Mouse (Mus musculus) liver, embryonic 15.5 days (tissue): ENCODE results near the gene Tnfaip3. TPM values are rescaled to one million over a fixed set of nuclear protein-coding genes. Genes with fewer than 3 reads are reported as not detected.

Source experiments
- ATAC-seq: fragments of 200-750 bp; cut with Nextera tagmentation; 2 replicates; pipeline ENCODE4 v1.8.0; 2017; ENCODE audit warnings: moderate number of reproducible peaks, mild to moderate bottlenecking, moderate library complexity; ENCODE audit not compliant: insufficient read depth
- H3K27ac ChIP-seq: fragments of 300-500 bp; sonication (generic); replicated peaks from 2 replicates; pipeline ENCODE4 v1.5.1; 2015; ENCODE audit warnings: mild to moderate bottlenecking, inconsistent platforms
- H3K27me3 ChIP-seq: fragments of 300-500 bp; sonication (generic); 2 replicates; pipeline ENCODE4 v1.6.1; 2015; ENCODE audit warnings: mild to moderate bottlenecking, inconsistent platforms
- H3K36me3 ChIP-seq: fragments of 300-500 bp; sonication (generic); replicated peaks from 2 replicates; pipeline ENCODE4 v1.6.1; 2015; ENCODE audit warnings: moderate library complexity, mild to moderate bottlenecking, inconsistent platforms
- H3K4me1 ChIP-seq: fragments of 300-500 bp; sonication (generic); replicated peaks from 2 replicates; pipeline ENCODE4 v1.6.1; 2015; ENCODE audit warnings: inconsistent platforms
- H3K4me2 ChIP-seq: fragments of 300-500 bp; sonication (generic); 2 replicates; pipeline ENCODE4 v1.6.1; 2015; ENCODE audit warnings: moderate library complexity, mild to moderate bottlenecking, inconsistent platforms
- H3K4me3 ChIP-seq: fragments of 300-500 bp; sonication (generic); replicated peaks from 2 replicates; pipeline ENCODE4 v1.5.1; 2015; ENCODE audit warnings: mild to moderate bottlenecking, inconsistent platforms
- H3K9ac ChIP-seq: fragments of 300-500 bp; sonication (generic); 2 replicates; pipeline ENCODE4 v1.6.1; 2015; ENCODE audit warnings: moderate library complexity, mild to moderate bottlenecking, inconsistent platforms
- H3K9me3 ChIP-seq: fragments of 300-500 bp; sonication (generic); replicated peaks from 2 replicates; pipeline ENCODE4 v1.6.1; 2016; ENCODE audit warnings: inconsistent platforms
- WGBS: fragments of 180-500 bp; shearing (Covaris S2); methylation state at CpG from one replicate; pipeline ENCODE4 v1.1.7; 2015; ENCODE audit warnings: mixed read lengths; ENCODE audit not compliant: insufficient replicate concordance; 5-methylcytosine and 5-hydroxymethylcytosine counted together
- polyA plus RNA-seq: library from polyadenylated mRNA; unstranded; fragments of >200 nt; fragmentation: Nextera tagmentation; extraction: Ambion mirVana; gene quantifications from 2 replicates; pipeline ENCODE4 v1.2.1, GENCODE M21; 2015

Gene Tnfaip3
- polyA plus RNA-seq, 1 experiment from 2014 or later = 1.5 TPM

DNA sequence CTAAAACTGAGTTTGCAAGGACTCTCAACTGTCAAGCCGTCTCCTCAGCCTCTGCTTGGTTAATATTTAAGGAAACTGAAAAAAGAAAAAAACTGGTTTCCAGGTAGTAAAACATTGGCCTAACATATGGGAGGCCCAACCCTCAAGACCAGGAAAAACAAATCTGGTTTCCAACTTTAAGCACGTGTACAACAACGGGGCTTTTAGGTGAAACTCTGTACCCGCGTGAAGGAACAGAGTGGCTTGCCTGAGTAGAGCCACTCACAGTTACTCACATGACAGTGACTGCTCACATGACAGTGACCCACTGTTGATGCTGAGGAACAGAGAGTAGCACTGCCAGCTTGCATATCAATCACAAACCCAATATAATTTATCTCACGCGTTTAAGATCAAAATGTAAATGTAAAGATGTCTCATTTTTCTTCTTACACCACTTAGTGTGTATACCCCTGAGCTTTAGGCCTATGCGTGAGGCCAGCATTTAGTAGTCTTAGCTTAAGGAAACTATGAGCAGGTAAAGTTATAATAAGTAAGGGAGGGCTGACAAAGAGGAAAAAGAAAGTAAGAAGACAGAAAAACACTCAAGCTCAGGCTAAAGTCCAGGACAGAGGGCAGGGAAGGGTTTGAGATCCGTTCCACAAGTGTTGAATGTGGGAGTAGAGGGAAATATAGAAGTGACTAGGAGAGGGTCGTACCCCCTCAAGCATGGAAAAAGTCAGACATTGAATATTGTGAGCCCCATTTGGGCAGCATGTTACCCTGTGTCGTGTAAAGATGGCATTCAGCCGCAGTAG, 19.8 kb downstream of the Tnfaip3 start:
- 74% methylated on average over 12 of the region's 12 CpGs for WGBS
- Histone ChIP-seq H3K9me3 (no peaks in the 10 kb centered on the region), H3K4me1 (no peaks in the 10 kb centered on the region), H3K36me3 (no peaks in the 10 kb centered on the region), H3K4me3 (no peak overlapping the region), H3K27ac (no peak overlapping the region), H3K4me2 (no peak overlapping the region), H3K9ac (no peak overlapping the region), H3K27me3 (no peaks in the 10 kb centered on the region)
- no peak for ATAC-seq

- H3K9ac ChIP-seq = no peak overlapping the region
- no peak overlapping the region for H3K4me3 ChIP-seq
- no peaks in the 10 kb centered on the region for H3K36me3 ChIP-seq
- no peaks in the 10 kb centered on the region for H3K9me3 ChIP-seq
- ATAC-seq = no peak
- H3K4me1 ChIP-seq = no peaks in the 10 kb centered on the region
- 66% methylated on average over 4 of the region's 4 CpGs for WGBS
- no peak overlapping the region for H3K4me2 ChIP-seq
- no peaks in the 10 kb centered on the region for H3K27me3 ChIP-seq
- no peak overlapping the region for H3K27ac ChIP-seq
These were observed 22.5 kb downstream of the Tnfaip3 start for GRCm38 (mm10) chr10:18992971-18993370.

- H3K4me1 ChIP-seq = no peaks in the 10 kb centered on the region
- no peaks in the 10 kb centered on the region for H3K36me3 ChIP-seq
- H3K9me3 ChIP-seq = no peaks in the 10 kb centered on the region
- WGBS = 65% methylated on average over 4 of the region's 4 CpGs
- no peak for ATAC-seq
- H3K27ac ChIP-seq = no peak overlapping the region
- no peak overlapping the region for H3K4me3 ChIP-seq
- no peaks in the 10 kb centered on the region for H3K27me3 ChIP-seq
- no peak overlapping the region for H3K9ac ChIP-seq
- H3K4me2 ChIP-seq = no peak overlapping the region
These were observed 24.4 kb downstream of the Tnfaip3 start for GRCm38 (mm10) chr10:18991057-18991456.

DNA sequence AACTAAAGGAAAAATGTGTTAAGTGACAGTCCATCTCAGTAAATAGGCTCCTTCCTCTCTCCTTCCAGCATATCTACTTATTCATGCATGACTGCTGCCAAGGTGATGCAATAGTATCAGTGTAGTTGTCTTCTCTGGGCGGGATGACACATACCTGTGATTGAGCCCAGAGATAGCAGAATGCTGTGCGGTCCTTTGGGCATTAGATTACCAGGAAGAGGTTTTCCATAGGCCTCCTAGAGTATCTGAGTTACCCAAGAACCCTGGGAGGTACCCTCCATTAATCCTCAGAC, 27.6 kb downstream of the Tnfaip3 start:
- no peaks in the 10 kb centered on the region for H3K9me3 ChIP-seq
- H3K27me3 ChIP-seq = no peaks in the 10 kb centered on the region
- H3K4me1 ChIP-seq = no peaks in the 10 kb centered on the region
- ATAC-seq = no peak
- WGBS = 43% methylated on average over 2 of the region's 2 CpGs
- H3K36me3 ChIP-seq = no peaks in the 10 kb centered on the region
- H3K9ac ChIP-seq = no peak overlapping the region
- H3K4me2 ChIP-seq = no peak overlapping the region
- H3K4me3 ChIP-seq = no peak overlapping the region
- no peak overlapping the region for H3K27ac ChIP-seq

- H3K4me1 ChIP-seq = no peaks in the 10 kb centered on the region
These were observed 28.2 kb downstream of the Tnfaip3 start for GRCm38 (mm10) chr10:18987046-18987906.

DNA sequence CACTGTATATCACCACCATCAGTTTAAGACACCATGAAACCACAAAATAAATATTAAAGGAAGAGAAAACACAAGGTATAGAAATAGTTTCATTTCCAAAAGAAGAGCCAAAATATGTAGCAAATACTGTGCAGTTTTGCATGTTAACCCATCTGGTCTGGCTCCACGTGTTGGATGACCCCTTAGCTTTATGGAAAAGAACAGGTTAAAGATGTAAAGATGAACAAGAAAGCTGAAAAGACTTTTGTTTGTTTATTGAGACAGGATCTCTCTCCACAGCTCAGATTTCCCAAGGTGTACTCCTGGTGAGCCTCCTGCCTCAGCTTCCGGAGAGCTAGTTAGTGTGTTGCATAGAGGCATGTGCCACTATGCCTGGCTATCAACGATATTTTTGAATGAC, 29.9 kb downstream of the Tnfaip3 start:
- WGBS = 62% methylated on average over 3 of the region's 3 CpGs

More at GRCm38 (mm10) chr10:18987046-18987906, 28.2 kb downstream of the Tnfaip3 start:
- H3K9ac ChIP-seq = no peak overlapping the region
- no peak for ATAC-seq
- H3K27me3 ChIP-seq = no peaks in the 10 kb centered on the region
- no peaks in the 10 kb centered on the region for H3K9me3 ChIP-seq
- H3K36me3 ChIP-seq = no peaks in the 10 kb centered on the region
- no peak overlapping the region for H3K27ac ChIP-seq
- no peak overlapping the region for H3K4me3 ChIP-seq
- 27% methylated on average over 2 of the region's 2 CpGs for WGBS
- no peak overlapping the region for H3K4me2 ChIP-seq

GRCm38 (mm10) chr10:18983514-18983913, 31.9 kb downstream of the Tnfaip3 start:
- Histone ChIP-seq H3K27me3 (no peaks in the 10 kb centered on the region), H3K4me1 (no peaks in the 10 kb centered on the region), H3K9ac (no peak overlapping the region), H3K27ac (no peak overlapping the region), H3K36me3 (no peaks in the 10 kb centered on the region), H3K4me2 (no peak overlapping the region), H3K9me3 (no peaks in the 10 kb centered on the region), H3K4me3 (no peak overlapping the region)
- ATAC-seq = no peak
- 55% methylated on average over 6 of the region's 6 CpGs for WGBS

More for the DNA sequence above, 29.9 kb downstream of the Tnfaip3 start:
- Histone ChIP-seq H3K36me3 (no peaks in the 10 kb centered on the region), H3K4me3 (no peak overlapping the region), H3K9me3 (no peaks in the 10 kb centered on the region), H3K27ac (no peak overlapping the region), H3K9ac (no peak overlapping the region), H3K4me2 (no peak overlapping the region), H3K27me3 (no peaks in the 10 kb centered on the region), H3K4me1 (no peaks in the 10 kb centered on the region)
- no peak for ATAC-seq

GRCm38 (mm10) chr10:18974486-18974885, 41.0 kb downstream of the Tnfaip3 start:
- H3K27ac ChIP-seq = no peak overlapping the region
- no peaks in the 10 kb centered on the region for H3K4me1 ChIP-seq
- no peak overlapping the region for H3K4me3 ChIP-seq
- no peak for ATAC-seq
- 64% methylated on average over 3 of the region's 3 CpGs for WGBS
- no peak overlapping the region for H3K9ac ChIP-seq
- H3K27me3 ChIP-seq = no peaks in the 10 kb centered on the region
- H3K4me2 ChIP-seq = no peak overlapping the region
- H3K9me3 ChIP-seq = no peaks in the 10 kb centered on the region
- H3K36me3 ChIP-seq = no peaks in the 10 kb centered on the region

DNA sequence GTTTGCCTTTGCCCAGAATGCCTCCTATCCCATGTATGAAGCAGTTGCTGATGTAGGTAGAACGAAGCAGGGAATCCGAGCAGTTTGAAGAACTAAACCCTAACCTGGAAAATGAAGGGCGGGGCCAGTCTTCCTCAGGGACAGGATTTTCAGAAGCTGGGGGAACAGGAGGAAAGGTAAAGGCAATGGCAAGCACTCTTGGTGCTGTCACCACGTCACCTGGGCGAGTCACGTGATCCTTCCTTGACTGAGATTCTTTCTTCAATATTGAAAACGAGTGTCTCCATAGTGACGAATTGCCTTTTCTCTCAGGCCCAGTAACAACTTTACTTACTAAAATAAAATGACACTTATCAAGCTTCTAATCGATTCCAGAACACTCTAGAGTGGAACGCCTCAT, 48.6 kb downstream of the Tnfaip3 start:
- Histone ChIP-seq H3K9ac (no peak overlapping the region), H3K9me3 (no peaks in the 10 kb centered on the region), H3K27me3 (no peaks in the 10 kb centered on the region), H3K36me3 (no peaks in the 10 kb centered on the region), H3K27ac (no peak overlapping the region), H3K4me3 (no peak overlapping the region), H3K4me2 (no peak overlapping the region), H3K4me1 (no peaks in the 10 kb centered on the region)
- ATAC-seq = no peak
- 71% methylated on average over 10 of the region's 10 CpGs for WGBS

- Histone ChIP-seq H3K9ac (no peak overlapping the region), H3K27ac (no peak overlapping the region), H3K4me2 (no peak overlapping the region), H3K27me3 (no peaks in the 10 kb centered on the region), H3K4me3 (no peak overlapping the region), H3K4me1 (no peaks in the 10 kb centered on the region), H3K36me3 (no peaks in the 10 kb centered on the region), H3K9me3 (no peaks in the 10 kb centered on the region)
- no peak for ATAC-seq
- WGBS = 66% methylated on average over 4 of the region's 4 CpGs
These were observed 49.9 kb downstream of the Tnfaip3 start for GRCm38 (mm10) chr10:18965601-18966000.

- Histone ChIP-seq H3K27me3 (no peaks in the 10 kb centered on the region), H3K9me3 (no peaks in the 10 kb centered on the region), H3K9ac (no peak overlapping the region), H3K4me1 (no peaks in the 10 kb centered on the region), H3K36me3 (no peaks in the 10 kb centered on the region), H3K4me2 (no peak overlapping the region), H3K4me3 (no peak overlapping the region), H3K27ac (no peak overlapping the region)
- WGBS = 19% methylated on average over 7 of the region's 7 CpGs
- no peak for ATAC-seq
These were observed 50.6 kb downstream of the Tnfaip3 start for GRCm38 (mm10) chr10:18964856-18965255.
